ENCODE assay signal across 8 mouse cellular contexts in genomic region chr19:26814629-26815028, GRCm38 (mm10).
DNase-seq lines count a peak whose midpoint lies in the region; ATAC-seq and TF ChIP-seq lines count a peak whose summit lies in the region.

No protein-coding gene starts in this region.

- H3K4me3 ChIP-seq in kidney, postnatal 0 days (replicated peaks; ENCODE audit: low read depth, low read length), result no peak overlapping the region
- H3K4me3 ChIP-seq in liver, postnatal 0 days (ENCODE audit: low read depth, low read length), result no peak overlapping the region

- no peak overlapping the region for H3K9ac ChIP-seq in kidney, postnatal 0 days (ENCODE audit: low read depth, low read length)
- no peak overlapping the region for H3K9ac ChIP-seq in liver, postnatal 0 days (replicated peaks)

- peak; percentile 3 to 13 for DNase-seq in adrenal gland, postnatal 36 days
- DNase-seq in adrenal gland, postnatal 4 days (ENCODE audit: low spot score in 2 of 2), result no peak
- peak; percentile 31 for DNase-seq in kidney, postnatal 0 days (ENCODE audit: low spot score)
- DNase-seq in kidney, adult 11 months, result no peak
- DNase-seq in cerebellum, adult 8-10 months, result peak; percentile 4
- DNase-seq in mesoderm, embryonic 11.5 days (ENCODE audit: low read depth, low spot score), result peak; percentile 50
- DNase-seq in thymus, postnatal 10 days (ENCODE audit: low spot score in 2 of 2), result no peak
- no peak for DNase-seq in liver, postnatal 0 days

- no peak for TF ChIP-seq EP300 in liver, postnatal 0 days (IDR thresholded peaks at IDR 0.05; ENCODE audit: low read depth)

- no peak for ATAC-seq in kidney, postnatal 0 days (replicated peaks; ENCODE audit: low FRiP score, low read depth)
- no peak for ATAC-seq in liver, postnatal 0 days

- H3K27ac ChIP-seq in kidney, postnatal 0 days, result no peak overlapping the region
- no peak overlapping the region for H3K27ac ChIP-seq in liver, postnatal 0 days (ENCODE audit: low read depth)

- TF ChIP-seq CTCF in kidney, postnatal 0 days (IDR thresholded peaks at IDR 0.05; ENCODE audit: low read depth), result peak; percentile 66
- TF ChIP-seq CTCF in liver, postnatal 0 days (IDR thresholded peaks at IDR 0.05; ENCODE audit: low read depth), result no peak

- no peaks in the 10 kb centered on the region for H3K36me3 ChIP-seq in kidney, postnatal 0 days (ENCODE audit: insufficient read depth, low read length)
- no peaks in the 10 kb centered on the region for H3K36me3 ChIP-seq in liver, postnatal 0 days (replicated peaks; ENCODE audit: insufficient read depth, low read length)

- no peaks in the 10 kb centered on the region for H3K9me3 ChIP-seq in kidney, postnatal 0 days (replicated peaks; ENCODE audit: low read length)
- H3K9me3 ChIP-seq in liver, postnatal 0 days (ENCODE audit: low read length), result no peaks in the 10 kb centered on the region

- H3K4me1 ChIP-seq in kidney, postnatal 0 days (replicated peaks; ENCODE audit: insufficient read depth, low read length), result no peaks in the 10 kb centered on the region
- no peaks in the 10 kb centered on the region for H3K4me1 ChIP-seq in liver, postnatal 0 days (ENCODE audit: insufficient read depth)

- 49% methylated on average over 4 of the region's 4 CpGs for WGBS in kidney, postnatal 0 days
- 55% methylated on average over 4 of the region's 4 CpGs for WGBS in liver, postnatal 0 days (ENCODE audit: insufficient replicate concordance)

- H3K4me2 ChIP-seq in kidney, postnatal 0 days (ENCODE audit: low read length), result no peak overlapping the region
- H3K4me2 ChIP-seq in liver, postnatal 0 days (ENCODE audit: low read depth, low read length), result no peak overlapping the region

- H3K27me3 ChIP-seq in kidney, postnatal 0 days (ENCODE audit: insufficient read depth, low read length), result no peaks in the 10 kb centered on the region
- no peaks in the 10 kb centered on the region for H3K27me3 ChIP-seq in liver, postnatal 0 days (ENCODE audit: insufficient read depth, low read length)

Comparison
In these comparisons a context has a peak if more than half of its experiments do, and no peak if none do; other contexts are left out.
1. DNase-seq: peak in adrenal gland, postnatal 36 days (2 of 2), kidney, postnatal 0 days (single experiment), cerebellum, adult 8-10 months (single experiment) and mesoderm, embryonic 11.5 days (single experiment); none in adrenal gland, postnatal 4 days (0 of 2), kidney, adult 11 months (single experiment), thymus, postnatal 10 days (0 of 2) and liver, postnatal 0 days (single experiment).